Mouse (Mus musculus) lung, postnatal 36 days (tissue): ENCODE measurements around the gene Sema5b.

Experiments used
- DNase-seq: peaks from one replicate; pipeline ENCODE4 v3.0.0; 2022; ENCODE audit warnings: mixed read lengths

Sema5b gene

GRCm38 (mm10) chr16:35596241-35596640, 55.3 kb downstream of the Sema5b start:
- DNase-seq: no peak

- no peak for DNase-seq
Measured at GRCm38 (mm10) chr16:35596661-35597350, 55.9 kb downstream of the Sema5b start.

- no peak for DNase-seq
Measured at GRCm38 (mm10) chr16:35597991-35598390, 57.0 kb downstream of the Sema5b start.

- DNase-seq: no peak
Measured at GRCm38 (mm10) chr16:35598802-35599201, 57.9 kb downstream of the Sema5b start.

- no peak for DNase-seq
Measured at GRCm38 (mm10) chr16:35600282-35600681, 59.3 kb downstream of the Sema5b start.

- no peak for DNase-seq
Measured at GRCm38 (mm10) chr16:35601426-35601825, 60.5 kb downstream of the Sema5b start.

- no peak for DNase-seq
Measured at GRCm38 (mm10) chr16:35602529-35602928, 61.6 kb downstream of the Sema5b start.

- peak; percentile 22 for DNase-seq
Measured at GRCm38 (mm10) chr16:35603729-35604522, 63.0 kb downstream of the Sema5b start.

- no peak for DNase-seq
Measured at GRCm38 (mm10) chr16:35607250-35607649, 66.3 kb downstream of the Sema5b start.

- no peak for DNase-seq
Measured at GRCm38 (mm10) chr16:35608244-35608643, 67.3 kb downstream of the Sema5b start.

- DNase-seq: no peak
Measured at GRCm38 (mm10) chr16:35609561-35609960, 68.6 kb downstream of the Sema5b start.

- DNase-seq: no peak
Measured at GRCm38 (mm10) chr16:35613851-35614804, 73.2 kb downstream of the Sema5b start.

- no peak for DNase-seq
Measured at GRCm38 (mm10) chr16:35617732-35618131, 76.8 kb downstream of the Sema5b start.

- no peak for DNase-seq
Measured at GRCm38 (mm10) chr16:35623026-35623425, 82.1 kb downstream of the Sema5b start.

GRCm38 (mm10) chr16:35623986-35624385, 83.0 kb downstream of the Sema5b start:
- no peak for DNase-seq

GRCm38 (mm10) chr16:35624877-35625276, 83.9 kb downstream of the Sema5b start:
- no peak for DNase-seq

GRCm38 (mm10) chr16:35625286-35626020, 84.5 kb downstream of the Sema5b start:
- DNase-seq: no peak

GRCm38 (mm10) chr16:35627992-35628607, 87.2 kb downstream of the Sema5b start:
- DNase-seq: peak; percentile 86

GRCm38 (mm10) chr16:35630470-35631183, 89.7 kb downstream of the Sema5b start:
- no peak for DNase-seq

GRCm38 (mm10) chr16:35633058-35633457, 92.1 kb downstream of the Sema5b start:
- DNase-seq: no peak

- DNase-seq: no peak
Measured at GRCm38 (mm10) chr16:35634971-35635370, 94.0 kb downstream of the Sema5b start.
